Mouse (Mus musculus) 3134 (cell line): ENCODE results near the gene Grasp.

Experiments used
- DNase-seq: peaks from one replicate; pipeline ENCODE4 v3.0.0-alpha.2; 2011; ENCODE audit warnings: low spot score; ENCODE audit not compliant: insufficient read length; ENCODE audit errors: extremely low read depth

Gene Grasp

DNA sequence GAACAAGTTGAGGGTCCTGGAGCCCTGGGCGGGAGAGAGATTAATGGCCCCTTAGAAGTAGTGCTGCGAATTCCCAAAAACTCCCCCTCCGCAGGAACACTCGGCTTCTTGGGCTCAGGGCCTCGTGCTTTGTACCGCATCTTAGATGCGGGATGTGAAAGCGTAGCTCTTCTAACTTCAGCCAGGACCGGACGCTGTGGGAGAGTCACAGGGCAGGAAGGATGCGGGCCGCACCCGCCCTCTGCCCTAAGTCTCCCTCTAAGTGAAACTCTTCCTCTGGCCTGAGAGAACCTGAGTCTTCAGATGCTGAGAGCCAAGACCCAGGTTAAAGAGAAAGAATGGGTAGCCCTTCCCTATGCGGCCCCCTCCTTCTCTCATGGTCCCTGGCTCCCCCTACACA is 989 bp downstream of the Grasp start:
- DNase-seq = peak; percentile 56

GRCm38 (mm10) chr15:101227971-101228370 is 4.0 kb downstream of the Grasp start:
- DNase-seq = no peak

DNA sequence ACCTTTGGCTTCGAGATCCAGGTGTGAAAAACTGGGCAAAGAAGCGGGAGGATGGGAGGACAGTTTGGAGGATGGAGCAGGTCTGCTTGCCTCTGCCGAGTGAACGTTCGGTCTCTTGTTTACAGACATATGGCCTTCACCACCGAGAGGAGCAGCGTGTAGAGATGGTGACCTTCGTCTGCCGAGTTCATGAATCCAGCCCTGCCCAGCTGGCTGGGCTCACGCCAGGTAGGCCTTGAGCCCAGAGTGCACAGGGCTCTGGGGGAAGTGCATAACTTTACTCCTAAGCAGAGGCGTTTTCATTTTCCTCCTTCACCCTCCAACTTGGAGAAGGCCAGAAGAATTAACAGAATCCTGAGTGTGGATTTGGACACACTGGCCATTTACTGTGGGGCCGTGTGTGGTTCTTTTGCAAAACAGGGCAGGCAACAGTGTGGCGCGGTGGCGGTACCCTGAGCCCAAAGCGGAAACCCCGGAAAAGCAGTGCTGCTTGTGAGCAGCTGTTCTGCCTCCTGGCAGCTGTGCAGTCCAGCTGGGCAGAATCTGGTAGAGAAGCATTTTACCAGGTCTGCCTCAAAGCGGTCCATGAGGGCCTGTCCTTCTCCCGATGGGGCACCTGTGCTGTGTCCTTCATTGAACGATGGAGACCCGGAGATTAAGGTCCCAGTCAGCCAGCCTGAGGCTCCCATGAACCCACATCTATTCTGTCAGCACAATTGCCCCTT is 5.0 kb downstream of the Grasp start:
- DNase-seq = no peak

- no peak for DNase-seq
Measured at GRCm38 (mm10) chr15:101230503-101230902, 6.5 kb downstream of the Grasp start.

- DNase-seq = no peak
Measured at GRCm38 (mm10) chr15:101230995-101231647, 7.1 kb downstream of the Grasp start.

DNA sequence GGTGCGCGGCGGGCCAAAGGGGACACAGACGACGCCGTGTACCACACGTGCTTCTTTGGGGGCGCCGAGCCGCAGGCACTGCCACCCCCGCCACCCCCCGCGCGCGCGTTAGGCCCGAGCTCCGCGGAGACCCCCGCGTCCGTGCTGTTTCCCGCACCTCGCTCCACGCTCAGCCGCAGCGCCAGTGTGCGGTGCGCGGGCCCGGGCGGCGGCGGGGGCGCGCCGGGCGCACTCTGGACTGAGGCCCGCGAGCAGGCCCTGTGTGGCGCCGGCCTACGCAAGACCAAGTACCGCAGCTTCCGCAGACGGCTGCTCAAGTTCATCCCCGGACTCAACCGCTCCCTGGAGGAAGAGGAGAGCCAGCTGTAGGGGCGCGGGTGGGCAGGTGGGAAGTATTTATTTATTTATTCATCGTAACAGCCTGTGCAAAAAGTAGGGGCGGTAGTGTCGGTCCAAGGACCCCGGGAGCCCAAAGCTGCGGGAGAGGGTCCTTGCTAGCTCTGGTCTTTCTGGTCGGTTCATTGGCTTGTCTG is 7.7 kb downstream of the Grasp start:
- no peak for DNase-seq

GRCm38 (mm10) chr15:101232607-101233006 is 8.6 kb downstream of the Grasp start:
- DNase-seq = no peak

DNA sequence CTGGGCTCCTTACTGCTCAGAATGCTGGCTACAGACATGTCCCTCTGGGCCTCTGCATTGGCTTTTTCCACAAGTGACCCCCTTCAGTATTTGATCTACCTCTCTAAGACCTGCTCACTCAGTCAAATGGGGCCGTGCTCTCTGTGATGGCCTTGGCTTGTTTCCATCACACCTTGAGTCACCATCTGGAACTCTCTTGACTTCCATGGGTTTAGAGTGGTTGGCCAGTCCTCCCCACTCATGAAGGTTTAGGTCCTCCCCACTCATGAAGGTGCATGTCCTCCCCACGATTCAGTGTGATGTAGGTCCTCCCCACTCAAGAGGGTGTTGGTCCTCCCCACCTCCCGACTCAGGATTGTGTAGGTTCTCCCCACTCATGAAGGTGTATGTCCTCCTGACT is 9.2 kb downstream of the Grasp start:
- no peak for DNase-seq

DNA sequence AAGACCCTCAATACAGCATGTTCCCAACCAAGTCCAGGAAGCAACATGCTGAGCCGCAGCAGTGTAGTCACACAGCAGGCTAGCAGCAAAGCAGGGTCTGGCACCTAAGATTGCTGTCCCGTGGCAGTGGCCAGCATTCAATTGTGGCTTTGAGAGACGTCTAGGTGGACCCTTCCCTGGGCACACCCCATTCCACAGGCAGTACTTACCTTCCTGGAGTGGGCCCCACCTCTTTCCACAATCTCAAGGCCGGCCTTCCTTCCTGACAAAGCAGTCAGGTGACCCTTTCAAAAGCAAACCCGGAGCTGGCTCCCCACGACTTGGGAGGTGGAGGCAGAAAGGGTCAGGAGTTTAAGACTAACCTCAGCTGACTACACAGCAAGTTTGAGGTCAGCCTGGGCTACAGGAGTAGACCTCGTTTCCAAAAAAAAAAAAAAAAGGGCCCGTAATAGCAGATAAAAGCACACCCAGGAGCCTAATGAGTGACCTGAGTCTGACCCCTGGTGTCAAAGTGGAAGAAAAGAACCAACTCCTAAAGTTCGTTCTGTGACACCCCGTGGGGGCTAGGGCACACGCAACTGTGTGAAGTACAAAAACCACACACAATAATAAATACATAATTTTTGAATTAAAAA is 9.8 kb downstream of the Grasp start:
- no peak for DNase-seq

- DNase-seq = no peak
Measured at GRCm38 (mm10) chr15:101234611-101235341, 10.8 kb downstream of the Grasp start.

DNA sequence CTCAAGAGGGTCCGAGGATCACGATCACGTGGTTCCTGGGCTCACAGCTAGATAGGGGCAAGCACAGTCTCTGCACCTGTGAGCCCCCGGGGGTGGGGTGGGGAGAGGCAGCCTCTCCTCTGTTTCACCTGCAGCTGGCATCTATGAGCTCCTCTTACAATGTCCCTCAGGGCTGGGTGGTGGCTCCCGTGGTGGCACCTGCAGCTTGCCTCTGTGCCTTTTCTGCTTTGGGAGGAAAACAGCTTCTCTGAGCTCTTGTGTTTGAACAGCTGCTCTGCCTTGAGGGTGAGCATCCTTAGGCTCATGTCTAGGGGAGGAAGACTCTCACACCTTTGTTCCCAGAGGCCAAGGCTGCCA is 11.3 kb downstream of the Grasp start:
- DNase-seq = no peak

- no peak for DNase-seq
Measured at GRCm38 (mm10) chr15:101235728-101236327, 11.8 kb downstream of the Grasp start.

DNA sequence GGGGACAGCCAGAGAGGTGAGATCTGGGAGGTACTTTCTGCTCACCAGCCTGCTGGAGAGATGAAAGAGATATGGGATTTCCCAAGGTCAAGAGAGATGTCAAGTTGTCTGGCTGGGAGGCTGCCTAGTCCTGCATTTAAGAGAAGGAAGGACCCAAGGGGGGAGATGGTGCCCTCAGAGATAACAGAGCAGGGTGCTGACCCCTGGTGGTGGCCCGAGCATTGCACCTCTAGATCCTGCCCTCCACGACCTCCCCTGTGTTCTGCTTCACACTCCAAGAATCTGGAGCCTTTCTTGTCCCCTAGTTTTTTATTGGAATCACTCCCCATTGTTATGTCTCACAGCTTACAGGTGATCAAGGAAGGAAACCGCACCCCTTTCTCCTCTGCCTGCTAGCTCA is 12.9 kb downstream of the Grasp start:
- no peak for DNase-seq

DNA sequence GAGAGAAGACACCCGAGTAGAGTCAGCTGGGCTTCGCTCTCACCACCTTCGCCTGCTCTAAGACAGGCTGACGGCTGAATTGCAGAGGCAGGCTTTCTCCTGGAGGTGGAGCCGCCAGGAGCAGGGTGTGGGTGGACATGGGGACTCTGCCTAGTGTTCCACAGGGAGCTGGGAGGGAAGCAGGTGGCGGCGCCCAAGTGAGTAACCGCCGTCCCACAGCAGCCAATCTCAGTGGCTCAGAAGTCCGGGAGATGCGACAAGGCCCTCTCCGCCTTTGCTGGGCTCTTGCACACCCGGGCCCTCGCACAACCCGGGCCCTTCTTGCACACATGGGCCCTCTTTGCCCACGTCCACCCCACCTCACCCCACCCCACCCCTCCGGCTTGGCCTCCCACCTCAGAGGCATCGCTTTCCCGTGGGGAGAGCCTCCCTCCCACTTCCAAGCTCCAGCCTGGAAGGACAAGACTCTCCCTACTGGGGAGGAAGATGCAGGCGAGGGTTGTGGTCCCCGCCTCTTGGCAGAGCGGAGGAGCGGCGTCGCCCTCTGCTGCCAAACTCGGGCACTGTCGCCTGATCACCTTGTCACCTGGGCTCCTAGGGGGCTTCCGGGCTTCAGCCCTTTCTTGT is 15.0 kb downstream of the Grasp start:
- peak; percentile 54 for DNase-seq

DNA sequence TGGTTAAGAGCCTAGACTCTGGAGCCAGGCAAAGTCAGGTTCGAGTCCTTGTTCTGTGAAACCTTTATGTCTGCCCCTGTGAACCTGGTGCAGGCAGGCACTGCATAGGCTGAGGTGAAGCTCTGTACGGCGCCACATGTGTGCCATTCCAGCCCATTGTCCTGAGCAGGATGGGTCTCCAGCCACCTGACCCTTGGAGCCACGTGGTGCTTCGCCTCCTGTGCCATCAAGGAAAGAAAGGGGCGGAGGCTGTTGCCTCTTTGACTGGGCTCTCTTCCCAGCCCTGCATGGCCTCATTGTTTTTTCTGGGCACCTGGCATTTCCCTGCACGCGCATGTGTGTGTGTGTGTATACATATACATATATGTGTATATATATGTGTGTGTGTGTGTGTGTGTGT is 15.8 kb downstream of the Grasp start:
- no peak for DNase-seq

DNA sequence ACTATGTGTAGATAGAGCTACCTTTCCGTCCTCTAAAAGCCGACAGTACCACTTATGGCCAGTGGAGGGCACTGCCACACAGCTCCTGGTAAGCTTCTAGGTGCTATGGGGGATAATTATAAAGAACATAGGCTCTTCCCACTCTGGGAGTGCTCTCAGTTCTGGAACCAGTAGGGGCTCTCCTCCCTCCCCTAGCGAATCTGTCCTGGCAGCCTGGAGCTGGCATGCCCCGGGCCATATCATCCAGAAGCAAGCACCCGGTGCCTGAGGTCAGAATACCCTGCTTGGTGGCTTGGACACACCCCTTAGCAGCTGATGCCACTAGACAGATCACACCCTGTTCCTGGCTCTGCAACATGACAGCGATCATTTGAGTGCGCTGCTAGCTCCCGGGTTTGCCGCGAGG is 16.8 kb downstream of the Grasp start:
- peak; percentile 82 for DNase-seq

DNA sequence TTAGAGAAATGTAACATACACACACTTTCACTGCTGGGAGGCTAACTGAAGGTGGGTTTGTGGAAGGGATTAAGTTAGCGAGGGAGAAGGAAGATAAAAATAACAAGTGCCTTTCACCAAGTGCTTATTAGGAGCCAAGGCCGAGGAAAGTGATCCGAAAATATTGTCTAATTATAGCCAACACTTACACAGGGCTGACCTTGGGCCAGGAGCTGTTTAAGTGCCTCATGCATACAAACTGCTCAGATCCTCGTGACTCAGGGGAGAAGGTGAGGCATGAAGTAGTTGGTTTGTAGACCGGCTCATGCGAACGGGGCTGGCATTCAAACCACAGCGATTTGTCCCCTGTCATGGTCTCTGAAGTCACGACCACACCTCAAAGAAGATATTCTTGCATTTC is 17.2 kb downstream of the Grasp start:
- no peak for DNase-seq

GRCm38 (mm10) chr15:101241853-101242252 is 17.9 kb downstream of the Grasp start:
- DNase-seq = no peak

GRCm38 (mm10) chr15:101242645-101243044 is 18.7 kb downstream of the Grasp start:
- no peak for DNase-seq

DNA sequence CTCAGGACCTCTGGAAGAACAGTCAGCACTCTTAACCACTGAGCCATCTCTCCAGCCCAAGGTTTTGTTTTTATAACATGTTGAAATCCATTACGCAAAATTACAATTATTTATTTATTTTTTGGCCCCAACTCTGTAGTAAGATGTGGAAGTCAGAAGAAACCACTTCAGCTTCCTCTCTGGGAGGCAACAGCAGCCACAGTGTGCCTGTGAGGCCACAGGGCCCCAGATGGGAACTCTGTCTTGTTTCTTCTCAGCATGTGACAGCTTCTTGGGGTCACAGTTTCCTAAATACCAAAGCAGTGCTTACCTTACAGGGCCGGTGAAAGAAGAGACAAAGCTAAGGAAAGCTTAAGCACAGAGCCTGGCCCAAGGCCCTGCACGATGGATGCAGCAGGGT is 20.0 kb downstream of the Grasp start:
- DNase-seq = no peak
